ENCODE assay signal across 8 mouse cellular contexts in the genomic region with DNA sequence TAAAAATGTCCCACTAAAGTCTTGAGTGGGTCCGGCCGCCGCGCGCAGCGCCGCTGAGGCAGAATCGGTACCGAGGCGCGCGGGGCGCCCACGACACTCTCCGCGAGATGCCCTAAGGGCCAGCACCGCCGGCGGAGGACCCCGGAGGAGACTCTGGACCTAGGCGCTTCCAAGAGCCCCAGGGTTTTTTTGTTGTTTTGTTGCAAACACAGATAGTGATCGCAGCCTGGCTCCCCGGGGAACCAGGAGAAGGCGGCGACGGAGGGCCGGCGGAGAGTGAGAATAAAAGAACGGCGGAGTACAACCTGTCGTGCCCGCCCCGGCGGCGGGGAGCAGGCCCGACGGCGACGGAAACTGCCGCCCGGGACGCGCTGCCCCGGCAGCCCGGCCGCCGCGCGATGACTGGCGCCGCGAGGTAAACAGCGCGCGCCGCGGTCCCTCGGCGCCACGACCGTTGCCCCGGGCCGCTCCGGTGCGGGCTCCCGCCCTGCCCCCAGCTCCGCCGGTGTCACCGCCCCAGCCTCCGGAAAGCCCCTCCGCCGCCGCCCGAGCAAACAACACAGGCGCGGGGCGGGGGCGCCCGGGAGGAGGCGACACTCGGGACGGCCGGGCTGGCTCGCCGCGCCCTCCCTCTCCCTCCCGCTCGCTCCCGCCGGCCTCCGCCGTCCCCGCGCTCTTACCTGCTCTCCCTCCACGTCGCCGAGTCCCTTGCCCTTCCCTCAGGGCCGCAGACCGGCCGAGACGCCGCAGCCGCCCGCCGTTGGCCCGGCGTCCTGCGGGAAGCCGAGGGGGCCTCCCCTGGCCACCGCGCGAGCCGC. TPM values are rescaled to one million over a fixed set of nuclear protein-coding genes. Genes with fewer than 3 reads are reported as not detected.
A peak's percentile ranks its signal among the peaks of the same experiment; 100 is the strongest.
DNase-seq lines count a peak whose midpoint lies in the region; ATAC-seq and TF ChIP-seq lines count a peak whose summit lies in the region.

No protein-coding gene starts in this region.

- peaks cover 21% of the 10 kb centered on the region for H3K4me1 ChIP-seq in E14TG2a.4 (replicated peaks; ENCODE audit: low read depth, low read length)
- H3K4me1 ChIP-seq in embryonic fibroblast, embryonic 13.5 days (ENCODE audit: control insufficient read depth, insufficient read depth, low read length): no peaks in the 10 kb centered on the region
- no peaks in the 10 kb centered on the region for H3K4me1 ChIP-seq in hindbrain, embryonic 11.5 days (replicated peaks; ENCODE audit: control insufficient read depth, insufficient read depth, low read length)
- no peaks in the 10 kb centered on the region; the same call in 1 of the 2 replicates for H3K4me1 ChIP-seq in spleen, adult 2 months (ENCODE audit: control insufficient read depth, insufficient read depth, insufficient read length)

- H3K27me3 ChIP-seq in E14TG2a.4 (ENCODE audit: insufficient read depth, low read length): peaks cover 42% of the 10 kb centered on the region
- H3K27me3 ChIP-seq in hindbrain, embryonic 11.5 days (ENCODE audit: control insufficient read depth, insufficient read depth, low read length): no peaks in the 10 kb centered on the region
- H3K27me3 ChIP-seq in spleen, adult 2 months (ENCODE audit: control insufficient read depth, insufficient read depth, low read length): no peaks in the 10 kb centered on the region

- no peak for TF ChIP-seq POLR2A in embryonic fibroblast, embryonic 13.5 days (IDR thresholded peaks at IDR 0.05; ENCODE audit: low read depth, low read length)
- no peak for TF ChIP-seq POLR2A in spleen, adult 2 months (IDR thresholded peaks at IDR 0.05; ENCODE audit: low read depth, low read length)

- H3K27ac ChIP-seq in embryonic fibroblast, embryonic 13.5 days (ENCODE audit: insufficient read depth, low read length): peak overlapping the region; percentile 88
- peak overlapping the region; percentile 98 for H3K27ac ChIP-seq in hindbrain, embryonic 11.5 days (ENCODE audit: low read depth, low read length)
- peak overlapping the region; percentile 74 for H3K27ac ChIP-seq in macrophage
- peak overlapping the region; percentile 96 for H3K27ac ChIP-seq in spleen, adult 2 months (ENCODE audit: insufficient read depth, low read length)

- H3K9ac ChIP-seq in hindbrain, embryonic 11.5 days (ENCODE audit: low read depth, low read length): peak overlapping the region; percentile 91

- peak; percentile 29 for ATAC-seq in activated CD4-positive, CD25-positive, alpha-beta regulatory T cell, adult 4 months
- ATAC-seq in hindbrain, embryonic 11.5 days (ENCODE audit: low FRiP score): peak; percentile 55

- under 1% methylated on average over 83 of the region's 113 CpGs for WGBS in hindbrain, embryonic 11.5 days
- WGBS in macrophage (ENCODE audit: missing documents): under 1% methylated on average over 103 of the region's 113 CpGs
- 1% methylated on average over 72 of the region's 113 CpGs for WGBS in spleen, adult 2 months

- no peaks in the 10 kb centered on the region for H3K36me3 ChIP-seq in E14TG2a.4 (ENCODE audit: insufficient read depth, low read length)
- no peaks in the 10 kb centered on the region for H3K36me3 ChIP-seq in hindbrain, embryonic 11.5 days (ENCODE audit: control insufficient read depth, insufficient read depth, low read length)
- H3K36me3 ChIP-seq in macrophage (ENCODE audit: inconsistent target): no peaks in the 10 kb centered on the region
- no peaks in the 10 kb centered on the region for H3K36me3 ChIP-seq in spleen, adult 2 months (ENCODE audit: control insufficient read depth, insufficient read depth, low read length)

- H3K4me3 ChIP-seq in E14TG2a.4 (replicated peaks; ENCODE audit: low read length) (peak overlapping the region; percentile 97), macrophage (ENCODE audit: inconsistent target) (peak overlapping the region; percentile 76)
- peak overlapping the region; percentile 85 for H3K4me3 ChIP-seq in embryonic fibroblast, embryonic 13.5 days (ENCODE audit: insufficient read depth, low read length)
- H3K4me3 ChIP-seq in hindbrain, embryonic 11.5 days (ENCODE audit: low read depth, low read length): peak overlapping the region; percentile 76
- peak overlapping the region; percentile 96 for H3K4me3 ChIP-seq in spleen, adult 2 months (ENCODE audit: extremely low read depth, insufficient read depth, insufficient read length)

- H3K79me2 ChIP-seq in macrophage (ENCODE audit: inconsistent target): peaks cover 49% of the 10 kb centered on the region

- DNase-seq in hindbrain, embryonic 11.5 days (ENCODE audit: low spot score): peak; percentile 68
- DNase-seq in layer of hippocampus, postnatal 36 days: peak; percentile 22 to 29
- DNase-seq in spleen, adult 2 months (ENCODE audit: low read depth in 1 of 2, low spot score in 2 of 2): peak in 1 of 2 experiments; percentile 62
- DNase-seq in c-Kit-positive CD71-positive TER-119-positive erythroid progenitor cells, embryonic 14.5 days (ENCODE audit: low spot score): no peak

- no peak for TF ChIP-seq CTCF in E14TG2a.4 (conservative IDR thresholded peaks at IDR 0.05; ENCODE audit: low read length)
- no peak for TF ChIP-seq CTCF in embryonic fibroblast, embryonic 13.5 days (IDR thresholded peaks at IDR 0.05; ENCODE audit: borderline replicate concordance, insufficient read depth, low read length)
- no peak for TF ChIP-seq CTCF in spleen, adult 2 months (IDR thresholded peaks at IDR 0.05; ENCODE audit: extremely low read depth, insufficient read depth, insufficient read length, insufficient replicate concordance)

- H3K9me3 ChIP-seq in E14TG2a.4 (ENCODE audit: low read length): no peaks in the 10 kb centered on the region
- H3K9me3 ChIP-seq in hindbrain, embryonic 11.5 days (ENCODE audit: control insufficient read depth, low read length): no peaks in the 10 kb centered on the region

- peak overlapping the region; percentile 88 for H3K4me2 ChIP-seq in hindbrain, embryonic 11.5 days (replicated peaks; ENCODE audit: low read depth, low read length)

RNA-seq across cellular contexts. Expression of a gene that starts 0.5 kb away (rescaled TPM):
- polyA plus RNA-seq in activated CD4-positive, CD25-positive, alpha-beta regulatory T cell, adult 4 months (2017; shearing (Covaris generic)): 10 to 100 TPM; 41.0 to 54.1 TPM
- polyA plus RNA-seq in embryonic fibroblast, embryonic 13.5 days (2011; ENCODE audit: insufficient read length, low read depth, missing spikeins): 39.5 and 53.4 TPM in 2 replicates
- 45.4 and 48.7 TPM in 2 replicates for polyA plus RNA-seq in hindbrain, embryonic 11.5 days (2014; fragmentation: Nextera tagmentation; extraction: Ambion mirVana)
- total RNA-seq in layer of hippocampus, postnatal 36 days (2021): 10 to 100 TPM; 50.2 to 52.0 TPM
- 100 to 1,000 TPM; 117 to 322 (median 208) TPM for total RNA-seq in macrophage (2018; cell fraction: chromatin; rRNA removed)
- 10 to 100 TPM; 29.4 to 66.9 (median 48.2) TPM for total RNA-seq in macrophage (2018; cell fraction: cytosol; rRNA removed)
- 100 to 1,000 TPM in 19 of 26 experiments, 10 to 100 TPM in 7; 63.4 to 181 (median 112) TPM for total RNA-seq in macrophage (2018; cell fraction: nucleus; rRNA removed)
- 38.0 to 40.4 TPM (median 38.7 TPM) in 3 replicates for polyA plus RNA-seq in macrophage (2018)
- 36.6 and 45.7 TPM in 2 replicates for polyA plus RNA-seq in spleen, adult 2 months (2012; rRNA removed)

RNA-seq across cellular contexts. Expression of a gene that starts 56.6 kb away (rescaled TPM):
- polyA plus RNA-seq in activated CD4-positive, CD25-positive, alpha-beta regulatory T cell, adult 4 months (2017; shearing (Covaris generic)): 1 to 10 TPM; 1.5 to 6.0 TPM
- 0.70 and 1.1 TPM in 2 replicates for polyA plus RNA-seq in embryonic fibroblast, embryonic 13.5 days (2011; ENCODE audit: insufficient read length, low read depth, missing spikeins)
- 4.0 and 5.5 TPM in 2 replicates for polyA plus RNA-seq in hindbrain, embryonic 11.5 days (2014; fragmentation: Nextera tagmentation; extraction: Ambion mirVana)
- not detected for total RNA-seq in layer of hippocampus, postnatal 36 days (2021)
- 1 to 10 TPM in 1 of 26 experiments, not detected in 25; 1.1 TPM for total RNA-seq in macrophage (2018; cell fraction: chromatin; rRNA removed)
- under 1 TPM in 1 of 26 experiments, not detected in 25; 0.11 TPM for total RNA-seq in macrophage (2018; cell fraction: cytosol; rRNA removed)
- total RNA-seq in macrophage (2018; cell fraction: nucleus; rRNA removed): not detected
- not detected in 3 replicates for polyA plus RNA-seq in macrophage (2018)
- polyA plus RNA-seq in spleen, adult 2 months (2012; rRNA removed): 0.36 TPM in 2 replicates
